Mouse (Mus musculus) v-Abl transformed pro-B cells (cell line): Measurements from ENCODE around the gene Blzf1.

Experiments
- in situ Hi-C, 2 experiments: fragments of 400-800 bp; cut with MboI; formaldehyde crosslinking; loops; one replicate each; pipeline ENCODE4 v1.15.1; 2025; ENCODE audit not compliant: unreplicated experiment in 2 of 2

The Blzf1 gene

DNA sequence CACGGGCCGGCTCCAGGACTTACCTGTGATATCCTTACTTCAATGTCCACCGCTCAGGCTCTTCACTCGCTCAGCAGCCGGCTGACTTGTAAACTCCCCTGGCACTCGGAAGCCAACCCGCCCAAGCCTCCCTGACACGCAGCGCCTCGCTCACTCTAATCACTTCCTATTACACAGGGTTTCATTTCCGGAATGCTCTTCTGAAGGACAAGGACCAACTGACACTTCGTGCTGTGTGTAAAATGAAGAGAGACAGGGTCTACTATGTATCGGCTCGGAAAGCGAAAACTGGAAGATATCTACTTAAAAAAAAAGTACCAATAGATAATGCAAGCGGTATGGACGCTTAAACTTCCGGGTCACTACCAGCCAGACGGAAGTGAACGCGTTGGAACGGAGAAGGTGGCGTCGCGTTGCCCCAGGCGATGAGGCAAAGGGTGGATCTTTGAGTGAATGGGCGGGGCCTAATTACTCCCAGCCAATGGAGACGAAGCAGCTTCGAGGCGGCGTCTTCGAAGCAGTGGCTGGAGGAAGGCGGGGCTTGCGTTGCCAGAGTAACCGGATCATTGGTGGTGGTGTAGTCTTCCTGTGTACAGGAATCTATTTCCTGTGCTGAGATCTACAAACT is at the start of gene Blzf1:
TSS of gene Blzf1 (minus strand) at position 366 of the 628 bp plus-strand sequence.
- in situ Hi-C loops, result loop anchor here (5.0 to 25.0 kb wide), 2 partner anchors 925 to 1155 kb away; partner anchors contain the start of genes Dcaf6 (in 2 of the 2) and Mpc2 (in 2 of the 2)

- in situ Hi-C loops, result loop anchor here in 1 of 2 experiments (25.0 kb wide), 1 partner anchor 209 kb away; no protein-coding TSS in a partner anchor
Observed at GRCm38 (mm10) chr1:164353443-164353842, 46.2 kb upstream of the Blzf1 start.

- in situ Hi-C loops, result no loop called here
Observed at GRCm38 (mm10) chr1:164342161-164342560, 34.9 kb upstream of the Blzf1 start.

DNA sequence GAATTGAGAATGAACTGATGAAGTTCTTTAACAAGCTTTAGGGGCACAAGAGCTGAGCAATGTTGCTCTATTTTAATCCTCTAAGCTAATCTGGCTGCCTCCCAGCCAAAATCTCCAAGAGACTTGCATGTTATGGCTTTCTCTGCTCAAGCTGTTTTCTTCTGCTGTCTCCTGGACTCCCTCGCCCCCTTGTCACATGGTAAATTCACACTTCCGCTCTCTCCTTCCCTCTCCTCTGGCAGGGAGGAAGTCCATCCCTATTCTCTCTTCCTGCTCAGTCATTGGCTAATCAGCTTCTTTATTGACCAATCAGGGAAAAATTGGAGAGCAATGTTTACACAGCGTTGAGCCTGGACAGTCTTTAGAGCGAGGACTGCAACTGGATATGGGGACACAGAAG is 28.6 kb upstream of the Blzf1 start:
- in situ Hi-C loops, result no loop called here

- in situ Hi-C loops, result no loop called here
Observed at GRCm38 (mm10) chr1:164335435-164335834, 28.1 kb upstream of the Blzf1 start.

DNA sequence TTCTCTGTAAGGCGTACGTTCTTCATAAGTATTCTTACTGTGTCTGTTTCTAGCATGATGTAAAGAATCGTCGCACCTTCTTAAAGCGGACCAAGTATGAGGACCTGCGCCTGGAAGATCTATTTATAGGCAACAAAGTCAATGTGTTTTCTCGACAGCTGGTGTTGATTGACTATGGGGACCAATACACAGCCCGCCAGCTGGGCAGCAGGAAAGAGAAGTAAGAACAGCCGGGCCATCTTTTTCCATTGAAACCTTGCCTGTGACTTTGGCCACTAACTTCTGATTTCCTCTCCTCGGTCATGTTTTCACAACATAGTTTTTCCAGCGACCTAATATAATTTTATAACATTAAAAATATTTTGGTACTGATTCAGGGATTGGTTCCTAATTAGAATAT is 25.3 kb upstream of the Blzf1 start:
- in situ Hi-C loops, result no loop called here

GRCm38 (mm10) chr1:164327764-164328163 is 20.5 kb upstream of the Blzf1 start:
- in situ Hi-C loops, result no loop called here

DNA sequence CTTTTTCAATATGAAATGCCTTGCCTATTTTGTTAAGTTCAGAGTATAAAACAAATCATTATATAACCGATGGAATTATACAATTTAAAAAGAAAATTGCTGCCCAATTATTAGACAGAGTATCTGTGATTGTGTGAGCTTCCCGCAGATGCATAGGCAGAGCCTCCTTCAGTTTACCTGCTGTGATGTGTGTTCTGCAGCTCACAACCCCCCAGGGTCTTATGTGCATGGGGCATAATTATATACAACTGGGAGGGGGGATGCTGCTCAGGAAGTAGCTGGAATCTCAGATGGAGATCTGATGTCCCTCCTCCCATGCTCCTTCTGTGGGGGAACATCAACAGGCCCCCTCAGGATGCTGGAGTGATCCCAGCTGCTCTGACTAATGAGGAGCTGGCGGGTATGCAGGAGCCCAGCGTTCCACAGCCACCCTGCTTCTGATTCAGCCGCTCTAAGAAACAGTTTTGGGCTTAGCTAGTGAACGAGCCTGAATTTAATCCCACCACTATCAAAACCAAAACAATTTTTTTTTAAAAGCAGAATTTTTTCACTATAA is 19.4 kb upstream of the Blzf1 start:
- in situ Hi-C loops, result no loop called here

GRCm38 (mm10) chr1:164324878-164325277 is 17.6 kb upstream of the Blzf1 start:
- in situ Hi-C loops, result loop anchor here (5.0 to 25.0 kb wide), 4 partner anchors 577 to 1137 kb away; partner anchors contain the start of genes Dcaf6 (in 2 of the 2) and Mpc2 (in 2 of the 2)

- in situ Hi-C loops, result loop anchor here (5.0 to 25.0 kb wide), 4 partner anchors 578 to 1138 kb away; partner anchors contain the start of genes Dcaf6 (in 2 of the 2) and Mpc2 (in 2 of the 2)
Observed at GRCm38 (mm10) chr1:164324221-164324620, 16.9 kb upstream of the Blzf1 start.

DNA sequence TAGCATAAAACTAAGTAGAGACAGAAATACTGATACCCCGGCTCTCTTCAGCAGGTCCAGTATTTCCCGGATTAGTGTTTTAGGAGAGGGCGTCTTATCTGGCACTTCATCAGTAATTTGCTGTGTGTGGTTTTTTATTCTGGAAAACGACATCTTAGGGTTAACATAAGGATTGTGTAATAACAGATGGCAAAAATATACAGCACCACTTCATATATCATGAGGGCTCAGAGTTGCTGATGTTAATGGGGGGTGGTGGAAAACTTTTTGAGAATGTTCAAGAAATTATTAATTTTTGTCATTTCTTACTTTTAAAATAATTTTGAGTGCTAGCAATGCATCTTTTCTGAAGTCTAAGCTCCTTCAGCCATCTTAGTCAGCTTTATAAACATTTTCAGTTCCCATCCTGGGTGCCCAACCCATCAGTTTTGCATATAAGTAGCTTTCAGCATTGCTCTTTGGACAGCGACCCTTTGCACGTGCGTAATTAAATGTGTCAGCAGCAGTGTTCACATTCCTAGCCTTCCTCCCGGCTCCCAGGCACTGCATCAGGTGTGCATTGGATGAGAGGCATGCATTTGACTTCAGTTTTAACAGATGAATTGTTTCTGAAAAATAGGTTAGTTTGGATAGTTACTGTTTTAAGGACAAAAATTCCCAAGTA is 15.8 kb upstream of the Blzf1 start:
- in situ Hi-C loops, result loop anchor here (5.0 to 25.0 kb wide), 4 partner anchors 579 to 1139 kb away; partner anchors contain the start of genes Dcaf6 (in 2 of the 2) and Mpc2 (in 2 of the 2)

DNA sequence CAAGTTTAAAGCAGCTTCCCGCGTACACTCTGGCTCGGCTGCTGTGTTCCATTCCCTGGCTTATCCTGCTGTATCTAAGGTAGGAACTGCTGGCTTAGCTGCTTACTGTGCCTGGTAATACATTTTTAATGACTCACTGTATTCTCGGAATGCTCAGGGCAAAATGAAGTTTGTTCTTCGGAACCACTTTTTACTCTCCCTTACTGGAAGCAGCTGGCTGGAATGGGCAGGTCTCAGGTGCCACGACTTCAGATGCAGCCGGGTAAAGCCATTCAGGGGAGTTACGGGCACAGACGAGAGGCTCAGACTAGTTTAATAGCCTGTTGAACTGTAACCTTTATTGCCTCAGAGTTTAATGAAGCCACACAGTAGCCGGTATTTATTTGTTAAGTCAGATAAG is 14.1 kb upstream of the Blzf1 start:
- in situ Hi-C loops, result loop anchor here (5.0 to 25.0 kb wide), 4 partner anchors 581 to 1141 kb away; partner anchors contain the start of genes Dcaf6 (in 2 of the 2) and Mpc2 (in 2 of the 2)

- in situ Hi-C loops, result loop anchor here (5.0 to 25.0 kb wide), 4 partner anchors 582 to 1142 kb away; partner anchors contain the start of genes Dcaf6 (in 2 of the 2) and Mpc2 (in 2 of the 2)
Observed at GRCm38 (mm10) chr1:164320731-164321130, 13.4 kb upstream of the Blzf1 start.

GRCm38 (mm10) chr1:164319542-164320140 is 12.4 kb upstream of the Blzf1 start:
- in situ Hi-C loops, result loop anchor here (5.0 to 25.0 kb wide), 7 partner anchors 583 to 1143 kb away; partner anchors contain the start of genes Dcaf6 (in 2 of the 2) and Mpc2 (in 2 of the 2)

DNA sequence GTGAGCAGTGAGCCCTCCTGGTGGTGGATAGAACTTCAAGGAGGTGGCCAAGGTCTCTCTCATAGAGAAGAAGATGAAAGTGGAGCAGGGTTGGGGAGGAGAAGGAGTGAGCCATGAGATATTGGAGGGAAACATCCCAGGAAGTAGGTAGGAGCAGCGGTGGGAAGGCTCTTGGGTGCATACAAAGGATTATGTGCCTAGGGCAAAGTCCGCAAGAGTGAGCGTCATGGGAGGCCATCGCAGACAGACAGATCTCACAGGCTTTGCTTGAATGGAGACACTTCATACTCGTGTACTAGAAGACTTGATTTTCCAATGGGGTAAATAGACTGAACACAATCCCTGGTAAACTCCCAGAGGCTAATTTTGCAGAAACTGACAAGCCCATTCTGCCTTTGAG is 11.2 kb upstream of the Blzf1 start:
- in situ Hi-C loops, result loop anchor here (5.0 to 25.0 kb wide), 5 partner anchors 719 to 1144 kb away; partner anchors contain the start of genes Dcaf6 (in 2 of the 2) and Mpc2 (in 2 of the 2)

DNA sequence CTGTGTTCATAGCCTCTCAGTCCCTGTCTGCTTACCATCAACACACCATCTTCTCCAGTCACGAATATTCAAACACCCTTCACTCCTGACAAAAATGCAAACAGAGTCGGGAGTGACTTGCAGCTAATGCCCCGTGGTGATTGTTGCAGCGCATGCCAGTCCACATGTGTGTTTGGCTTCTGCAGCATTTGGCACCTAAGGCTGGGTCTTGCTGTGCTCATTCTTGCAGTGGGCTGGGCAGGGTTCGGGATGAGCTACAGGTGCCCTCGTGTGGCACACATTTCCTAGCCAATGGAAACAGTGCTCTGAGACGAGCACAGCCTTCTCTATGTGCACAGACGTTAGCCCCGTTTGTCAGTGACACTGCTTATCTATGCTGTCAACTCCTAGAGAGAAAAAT is 10.0 kb upstream of the Blzf1 start:
- in situ Hi-C loops, result loop anchor here (5.0 to 25.0 kb wide), 5 partner anchors 720 to 1145 kb away; partner anchors contain the start of genes Dcaf6 (in 2 of the 2) and Mpc2 (in 2 of the 2)

DNA sequence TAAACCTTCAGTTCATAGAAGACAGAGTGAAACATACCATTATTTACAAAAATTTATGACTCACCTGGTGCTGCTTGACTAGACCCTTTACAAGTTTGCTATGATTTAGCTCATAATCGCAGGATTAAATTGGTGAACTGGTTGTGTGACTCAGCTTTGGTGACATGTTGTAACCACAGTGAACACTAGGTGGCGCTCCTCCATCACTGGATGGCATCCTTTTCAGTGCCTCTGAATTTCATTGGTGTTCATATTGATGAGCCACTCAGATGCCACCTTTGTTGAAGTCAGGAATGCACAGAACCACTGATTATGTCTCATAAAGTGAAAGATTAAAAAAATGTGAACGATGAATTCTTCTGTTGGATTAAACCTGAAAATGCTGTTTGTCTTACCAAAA is 9.4 kb upstream of the Blzf1 start:
- in situ Hi-C loops, result loop anchor here (5.0 to 25.0 kb wide), 5 partner anchors 721 to 1146 kb away; partner anchors contain the start of genes Dcaf6 (in 2 of the 2) and Mpc2 (in 2 of the 2)

- in situ Hi-C loops, result loop anchor here (5.0 to 25.0 kb wide), 5 partner anchors 722 to 1147 kb away; partner anchors contain the start of genes Dcaf6 (in 2 of the 2) and Mpc2 (in 2 of the 2)
Observed at GRCm38 (mm10) chr1:164315266-164315665, 8.0 kb upstream of the Blzf1 start.

GRCm38 (mm10) chr1:164314085-164314484 is 6.8 kb upstream of the Blzf1 start:
- in situ Hi-C loops, result loop anchor here (5.0 to 25.0 kb wide), 5 partner anchors 588 to 1148 kb away; partner anchors contain the start of genes Dcaf6 (in 2 of the 2) and Mpc2 (in 2 of the 2)

- in situ Hi-C loops, result loop anchor here (5.0 to 25.0 kb wide), 2 partner anchors 924 to 1154 kb away; partner anchors contain the start of genes Dcaf6 (in 2 of the 2) and Mpc2 (in 2 of the 2)
Observed at GRCm38 (mm10) chr1:164307922-164308321, 633 bp upstream of the Blzf1 start.
